Mouse (Mus musculus): ENCODE results near the gene Olfr1419. TPM values are rescaled to one million over a fixed set of nuclear protein-coding genes. Genes with fewer than 3 reads are reported as not detected.

Gene Olfr1419
- polyA plus RNA-seq, 2 experiments, result not detected

- H3K4me1 ChIP-seq (replicated peaks; ENCODE audit: control insufficient read depth in 2 of 2, insufficient read depth in 2 of 2, low read length in 1 of 2), result no peaks in the 10 kb centered on the region
- ATAC-seq (ENCODE audit: insufficient read depth), result no peak
- H3K27me3 ChIP-seq (ENCODE audit: control insufficient read depth, insufficient read depth, low read length), result no peaks in the 10 kb centered on the region
- TF ChIP-seq EP300 (IDR thresholded peaks at IDR 0.05; ENCODE audit: low read depth) (no peak), CTCF (IDR thresholded peaks at IDR 0.05; ENCODE audit: low read depth) (no peak)
- WGBS (ENCODE audit: insufficient replicate concordance), result 42% methylated on average over 4 of the region's 4 CpGs
- no peaks in the 10 kb centered on the region for H3K9me3 ChIP-seq (ENCODE audit: control insufficient read depth, low read length)
- no peak overlapping the region for H3K27ac ChIP-seq
- no peak for DNase-seq (ENCODE audit: low read depth in 3 of 3, low spot score in 3 of 3)
- no peak overlapping the region for H3K4me2 ChIP-seq (ENCODE audit: low read depth)
- no peaks in the 10 kb centered on the region for H3K36me3 ChIP-seq (replicated peaks; ENCODE audit: control insufficient read depth, insufficient read depth, low read depth)
- no peak overlapping the region for H3K9ac ChIP-seq (replicated peaks)
- H3K4me3 ChIP-seq (ENCODE audit: insufficient read depth in 1 of 2, low read depth in 2 of 2, low read length in 2 of 2), result no peak overlapping the region
Measured at GRCm38 (mm10) chr19:11846333-11846732, 28.6 kb downstream of the Olfr1419 start.

DNA sequence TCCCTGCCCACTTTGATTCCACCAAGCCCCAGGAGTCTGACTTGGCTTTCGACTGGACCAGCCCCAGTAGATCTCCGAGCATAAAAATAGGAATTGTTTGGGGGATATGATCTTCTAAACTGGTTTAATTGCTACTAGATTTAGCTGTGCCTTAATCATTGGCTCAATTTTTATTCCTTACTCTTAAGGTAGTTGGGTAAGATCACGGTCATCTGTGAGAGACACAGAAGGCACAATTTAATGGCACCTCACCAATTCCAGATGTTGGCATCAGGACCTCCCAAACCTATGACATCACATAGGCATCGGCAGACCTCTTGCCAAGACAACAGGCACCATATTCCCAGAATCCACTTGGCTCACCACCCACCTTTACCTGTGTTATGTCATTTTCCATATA, 35.8 kb downstream of the Olfr1419 start, which contains the start of gene Olfr1417:
Gene Olfr1417 (minus strand): TSS at position 101 of the 400 bp plus-strand sequence.
- WGBS (ENCODE audit: insufficient replicate concordance), result 61% methylated on average over 4 of the region's 4 CpGs
- no peak for ATAC-seq (ENCODE audit: insufficient read depth)

GRCm38 (mm10) chr19:11823346-11824065, 51.4 kb downstream of the Olfr1419 start:
- ATAC-seq (ENCODE audit: insufficient read depth) (no peak), DNase-seq (ENCODE audit: low read depth in 3 of 3, low spot score in 3 of 3) (no peak)
- 38% methylated on average over 4 of the region's 4 CpGs for WGBS (ENCODE audit: insufficient replicate concordance)
- H3K4me3 ChIP-seq (ENCODE audit: insufficient read depth in 1 of 2, low read depth in 2 of 2, low read length in 2 of 2), result no peak overlapping the region
- peaks cover 0 to 4% of the 10 kb centered on the region in 2 experiments; a peak in 1 of 4 replicates for H3K4me1 ChIP-seq (replicated peaks; ENCODE audit: control insufficient read depth in 2 of 2, insufficient read depth in 2 of 2, low read length in 1 of 2)
- no peak overlapping the region for H3K4me2 ChIP-seq (ENCODE audit: low read depth)
- TF ChIP-seq CTCF (IDR thresholded peaks at IDR 0.05; ENCODE audit: low read depth), result no peak
- TF ChIP-seq EP300 (IDR thresholded peaks at IDR 0.05; ENCODE audit: low read depth), result no peak
- no peaks in the 10 kb centered on the region for H3K9me3 ChIP-seq (ENCODE audit: control insufficient read depth, low read length)
- no peak overlapping the region for H3K27ac ChIP-seq
- no peak overlapping the region for H3K9ac ChIP-seq (replicated peaks)
- H3K27me3 ChIP-seq (ENCODE audit: control insufficient read depth, insufficient read depth, low read length), result peaks cover 23% of the 10 kb centered on the region
- H3K36me3 ChIP-seq (replicated peaks; ENCODE audit: control insufficient read depth, insufficient read depth, low read depth), result no peaks in the 10 kb centered on the region

More for the DNA sequence above, 35.8 kb downstream of the Olfr1419 start, which contains the start of gene Olfr1417:
- TF ChIP-seq CTCF (IDR thresholded peaks at IDR 0.05; ENCODE audit: low read depth), result no peak
- no peak for TF ChIP-seq EP300 (IDR thresholded peaks at IDR 0.05; ENCODE audit: low read depth)
- no peaks in the 10 kb centered on the region for H3K9me3 ChIP-seq (ENCODE audit: control insufficient read depth, low read length)
- no peak within 1 kb of the TSS for H3K9ac ChIP-seq (replicated peaks)
- H3K27me3 ChIP-seq (ENCODE audit: control insufficient read depth, insufficient read depth, low read length), result no peaks in the 10 kb centered on the region
- no peaks in the 10 kb centered on the region for H3K4me1 ChIP-seq (replicated peaks; ENCODE audit: control insufficient read depth in 2 of 2, insufficient read depth in 2 of 2, low read length in 1 of 2)
- no peak within 1 kb of the TSS for H3K4me2 ChIP-seq (ENCODE audit: low read depth)
- H3K27ac ChIP-seq, result no peak within 1 kb of the TSS
- no peak for DNase-seq (ENCODE audit: low read depth in 3 of 3, low spot score in 3 of 3)
- H3K4me3 ChIP-seq (ENCODE audit: insufficient read depth in 1 of 2, low read depth in 2 of 2, low read length in 2 of 2), result no peak within 1 kb of the TSS
- no peaks in the 10 kb centered on the region for H3K36me3 ChIP-seq (replicated peaks; ENCODE audit: control insufficient read depth, insufficient read depth, low read depth)

- no peak for ATAC-seq (ENCODE audit: insufficient read depth)
- Histone ChIP-seq H3K4me1 (replicated peaks; ENCODE audit: control insufficient read depth in 2 of 2, insufficient read depth in 2 of 2, low read length in 1 of 2) (peaks cover 0 to 4% of the 10 kb centered on the region in 2 experiments; a peak in 1 of 4 replicates), H3K9me3 (ENCODE audit: control insufficient read depth, low read length) (no peaks in the 10 kb centered on the region), H3K4me3 (ENCODE audit: insufficient read depth in 1 of 2, low read depth in 2 of 2, low read length in 2 of 2) (no peak overlapping the region), H3K4me2 (ENCODE audit: low read depth) (no peak overlapping the region), H3K27ac (no peak overlapping the region), H3K9ac (replicated peaks) (no peak overlapping the region), H3K27me3 (ENCODE audit: control insufficient read depth, insufficient read depth, low read length) (peaks cover 43% of the 10 kb centered on the region), H3K36me3 (replicated peaks; ENCODE audit: control insufficient read depth, insufficient read depth, low read depth) (no peaks in the 10 kb centered on the region)
- TF ChIP-seq CTCF (IDR thresholded peaks at IDR 0.05; ENCODE audit: low read depth) (no peak), EP300 (IDR thresholded peaks at IDR 0.05; ENCODE audit: low read depth) (no peak)
- WGBS (ENCODE audit: insufficient replicate concordance), result 29% methylated on average over 6 of the region's 6 CpGs
- no peak for DNase-seq (ENCODE audit: low read depth in 3 of 3, low spot score in 3 of 3)
Measured at GRCm38 (mm10) chr19:11820211-11820610, 54.7 kb downstream of the Olfr1419 start.

DNA sequence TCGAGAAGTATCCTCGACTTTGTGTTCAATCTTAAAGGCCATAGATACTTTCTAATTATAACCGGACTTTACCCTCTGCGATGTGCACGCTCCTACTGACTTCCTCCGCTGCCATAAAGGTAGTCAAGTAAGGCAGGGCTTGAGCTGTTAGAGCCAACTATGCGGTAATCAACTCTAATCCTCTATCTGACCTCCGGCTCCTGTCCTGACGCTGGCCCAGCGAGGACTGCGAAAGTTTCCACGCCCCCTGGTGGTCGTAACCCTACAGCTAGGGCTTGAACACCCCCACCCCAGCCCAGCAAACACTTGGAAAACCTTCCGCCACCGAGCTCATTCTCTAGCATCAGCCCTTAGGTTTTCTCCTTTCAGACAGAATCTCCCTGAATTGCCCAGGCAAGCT, 55.1 kb downstream of the Olfr1419 start:
- TF ChIP-seq CTCF (IDR thresholded peaks at IDR 0.05; ENCODE audit: low read depth) (peak; percentile 64), EP300 (IDR thresholded peaks at IDR 0.05; ENCODE audit: low read depth) (no peak)
- WGBS (ENCODE audit: insufficient replicate concordance), result 2% methylated on average over 15 of the region's 15 CpGs
- no peak overlapping the region for H3K9ac ChIP-seq (replicated peaks)
- no peaks in the 10 kb centered on the region for H3K9me3 ChIP-seq (ENCODE audit: control insufficient read depth, low read length)
- H3K4me1 ChIP-seq (replicated peaks; ENCODE audit: control insufficient read depth in 2 of 2, insufficient read depth in 2 of 2, low read length in 1 of 2), result peaks cover 0 to 4% of the 10 kb centered on the region in 2 experiments; a peak in 1 of 4 replicates
- H3K36me3 ChIP-seq (replicated peaks; ENCODE audit: control insufficient read depth, insufficient read depth, low read depth), result no peaks in the 10 kb centered on the region
- peak overlapping the region; percentile 63 for H3K4me2 ChIP-seq (ENCODE audit: low read depth)
- DNase-seq (ENCODE audit: low read depth in 3 of 3, low spot score in 3 of 3) (no peak), ATAC-seq (ENCODE audit: insufficient read depth) (peak; percentile 21; the same call in 1 of the 2 replicates)
- peak overlapping the region; percentile 19 to 55; a peak in 2 of 4 replicates for H3K4me3 ChIP-seq (ENCODE audit: insufficient read depth in 1 of 2, low read depth in 2 of 2, low read length in 2 of 2)
- H3K27me3 ChIP-seq (ENCODE audit: control insufficient read depth, insufficient read depth, low read length), result peaks cover 43% of the 10 kb centered on the region
- no peak overlapping the region for H3K27ac ChIP-seq
